Mouse (Mus musculus) olfactory bulb, adult 2 months (tissue): ENCODE measurements around the gene Emp3. TPM values are rescaled to one million over a fixed set of nuclear protein-coding genes. Genes with fewer than 3 reads are reported as not detected.

ENCODE experiments used
- H3K27ac ChIP-seq: fragments of 200-500 bp; 2 replicates; pipeline ENCODE4 v1.5.1; 2012; ENCODE audit warnings: low read depth, low read length; ENCODE audit not compliant: insufficient read depth
- H3K4me1 ChIP-seq: fragments of 200-500 bp; 2 replicates; pipeline ENCODE4 v1.6.1; 2012; ENCODE audit warnings: low read length; ENCODE audit not compliant: control insufficient read depth, insufficient read depth
- H3K4me3 ChIP-seq: fragments of 200-500 bp; 2 replicates; pipeline ENCODE4 v1.5.1; 2012; ENCODE audit warnings: mild to moderate bottlenecking, low read depth, low read length, moderate library complexity; ENCODE audit not compliant: insufficient read depth
- CTCF ChIP-seq: fragments of 200-500 bp; IDR thresholded peaks from 2 replicates; pipeline ENCODE4 v1.5.1; 2012; ENCODE audit warnings: low read depth, mild to moderate bottlenecking, low read length, moderate library complexity; ENCODE audit not compliant: insufficient read depth
- POLR2A ChIP-seq: fragments of 200-500 bp; IDR thresholded peaks from 2 replicates; pipeline ENCODE4 v1.6.1; 2012; ENCODE audit warnings: mild to moderate bottlenecking, low read depth, low read length, moderate library complexity; ENCODE audit not compliant: insufficient read depth
- WGBS: fragments of 180-500 bp; shearing (Covaris S2); methylation state at CpG from one replicate; pipeline ENCODE4 v1.1.7; 2018; 5-methylcytosine and 5-hydroxymethylcytosine counted together
- polyA plus RNA-seq: library from polyadenylated mRNA; stranded (reverse); fragments of >200 nt; gene quantifications from 2 replicates; pipeline ENCODE4 v1.2.4, GENCODE M21; 2012; ENCODE audit warnings: low replicate concordance; ENCODE audit not compliant: missing spikeins, insufficient read depth, insufficient read length

Gene Emp3
- polyA plus RNA-seq, 1 experiment, result not detected

- Histone ChIP-seq H3K4me3 (peak overlapping the region; percentile 84), H3K4me1 (peaks cover 29% of the 10 kb centered on the region), H3K27ac (peak overlapping the region; percentile 66)
- WGBS, result under 1% methylated on average over 28 of the region's 28 CpGs
- no peak for TF ChIP-seq CTCF
- TF ChIP-seq POLR2A, result no peak; the same call in 1 of the 2 replicates
Measured at GRCm38 (mm10) chr7:45873061-45873947, 47.9 kb downstream of the Emp3 start.

DNA sequence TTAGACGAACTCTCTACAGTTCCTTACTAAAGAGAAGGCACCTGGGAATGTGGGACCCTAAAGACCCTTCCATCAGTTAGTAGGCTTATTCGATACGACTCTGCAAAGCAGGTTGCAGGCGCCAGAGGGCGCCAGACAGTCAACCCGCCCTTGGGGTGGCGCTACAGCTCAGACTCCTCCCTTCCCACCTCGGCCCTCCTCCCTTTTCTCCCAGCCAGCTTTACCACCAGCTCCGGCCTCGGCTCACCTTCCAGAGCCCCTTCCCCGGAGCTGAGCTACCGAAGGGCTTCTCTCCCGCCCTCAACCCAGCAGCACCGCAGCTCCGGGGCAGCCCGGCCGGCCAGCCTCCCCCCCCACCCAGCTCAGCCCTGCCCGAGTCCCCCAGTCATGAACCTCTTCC is 48.6 kb downstream of the Emp3 start, which contains the start of gene Kdelr1:
Gene Kdelr1 (plus strand): TSS at position 149 of the 400 bp plus-strand sequence.
- whole genome bisulfite sequencing, result under 1% methylated on average over 18 of the region's 18 CpGs
- peak within 1 kb of the TSS; percentile 84 for H3K4me3 ChIP-seq
- peaks cover 34% of the 10 kb centered on the region for H3K4me1 ChIP-seq
- TF ChIP-seq POLR2A, result peak; percentile 53; the same call in 1 of the 2 replicates
- peak; percentile 93 for TF ChIP-seq CTCF
- H3K27ac ChIP-seq, result peak within 1 kb of the TSS; percentile 66

DNA sequence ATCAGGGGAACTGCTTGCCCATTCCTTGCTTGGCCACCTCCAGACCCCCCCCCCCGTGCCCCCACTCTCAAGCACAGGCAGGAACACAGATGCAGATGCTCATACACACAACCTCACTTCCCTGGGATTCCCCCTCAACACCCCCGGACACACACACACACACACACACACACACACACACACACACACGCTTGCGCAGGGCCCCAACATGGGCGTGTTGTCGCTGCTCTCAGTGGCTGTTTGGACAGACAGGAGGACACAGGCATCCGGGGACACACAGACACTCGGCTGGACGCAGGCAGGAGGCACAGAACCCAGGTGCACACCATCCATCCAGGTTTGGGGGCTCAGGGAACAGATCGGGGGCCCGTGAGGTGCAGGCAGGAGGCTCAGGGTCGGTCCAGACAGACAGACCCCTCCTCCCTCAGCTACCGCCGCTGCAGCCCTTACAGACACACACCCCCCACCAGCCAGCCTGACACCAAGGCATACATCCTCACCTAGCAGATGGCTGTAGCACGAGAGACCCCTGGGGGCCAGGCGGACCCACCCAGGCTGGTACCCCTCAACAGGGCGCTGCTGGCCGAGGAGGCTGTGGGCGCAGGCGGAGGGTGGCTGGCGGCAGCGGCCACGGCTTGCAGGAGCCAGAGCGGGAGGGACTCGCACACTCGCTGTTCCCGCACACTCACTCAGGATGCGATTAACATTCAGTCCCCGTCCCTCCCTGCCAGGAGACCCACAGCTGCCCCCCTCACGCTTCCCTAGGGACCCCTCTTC is 50.7 kb downstream of the Emp3 start:
- Histone ChIP-seq H3K27ac (no peak overlapping the region), H3K4me1 (peaks cover 45% of the 10 kb centered on the region)
- WGBS, result 1% methylated on average over 30 of the region's 30 CpGs

GRCm38 (mm10) chr7:45869787-45870186 is 51.4 kb downstream of the Emp3 start:
- peaks cover 45% of the 10 kb centered on the region for H3K4me1 ChIP-seq
- TF ChIP-seq POLR2A (no peak), CTCF (no peak)
- H3K4me3 ChIP-seq, result peak overlapping the region; percentile 41
- 6% methylated on average over 13 of the region's 14 CpGs for WGBS
- H3K27ac ChIP-seq, result peak overlapping the region; percentile 36; the same call in 1 of the 2 replicates

More for the DNA sequence above, 50.7 kb downstream of the Emp3 start:
- TF ChIP-seq CTCF (no peak), POLR2A (no peak)
- H3K4me3 ChIP-seq, result peak overlapping the region; percentile 41

DNA sequence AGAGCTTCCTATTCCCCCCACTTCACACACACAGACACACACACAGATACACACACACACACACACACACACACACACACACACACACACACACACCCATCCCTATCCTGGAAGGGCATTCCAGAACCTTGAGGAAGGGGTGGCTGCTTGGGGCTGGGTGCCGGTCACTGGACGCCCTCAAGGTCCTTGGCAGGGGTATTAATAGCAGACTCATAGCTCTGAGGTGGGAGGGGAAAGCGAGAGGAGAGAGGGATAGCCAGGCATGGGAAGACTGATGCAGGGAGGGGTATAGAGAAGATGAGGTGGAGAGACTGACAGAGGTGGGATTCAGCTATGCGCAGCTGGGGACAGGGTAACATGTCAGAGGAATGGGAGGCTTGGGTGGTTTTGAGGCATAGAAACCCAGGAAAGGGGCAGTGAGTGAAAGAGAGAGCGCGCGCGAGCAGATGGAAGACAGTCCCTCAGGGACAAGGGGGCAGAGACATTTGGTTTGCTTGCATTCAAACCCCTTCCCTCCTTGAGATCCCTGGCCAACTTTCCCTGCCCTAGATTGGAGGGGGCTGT is 52.0 kb downstream of the Emp3 start:
- Histone ChIP-seq H3K4me1 (peaks cover 43% of the 10 kb centered on the region), H3K4me3 (peak overlapping the region; percentile 41), H3K27ac (peak overlapping the region; percentile 32; the same call in 1 of the 2 replicates)
- 54% methylated on average over 8 of the region's 8 CpGs for WGBS
- TF ChIP-seq CTCF, result no peak
- TF ChIP-seq POLR2A, result no peak

Other genes starting within 250 kb of the Emp3 start
- not detected in 2 replicates for gene Ntn5, start 237.4 kb downstream of the Emp3 start, polyA plus RNA-seq
- gene Sec1, start 227.0 kb downstream of the Emp3 start, polyA plus RNA-seq, result not detected in 2 replicates
- gene Car11, start 221.6 kb downstream of the Emp3 start, polyA plus RNA-seq, result not detected in 2 replicates
- gene Dbp, start 216.3 kb downstream of the Emp3 start, polyA plus RNA-seq, result 386 TPM in 1 of 2 replicates, not detected in the other
- gene Rpl18, start 205.9 kb downstream of the Emp3 start, polyA plus RNA-seq, result not detected in 2 replicates
- gene Sphk2, start 203.4 kb downstream of the Emp3 start, polyA plus RNA-seq, result not detected in 2 replicates
- gene Fam83e, start 200.2 kb downstream of the Emp3 start, polyA plus RNA-seq, result not detected in 2 replicates
- gene Spaca4, start 195.6 kb downstream of the Emp3 start, polyA plus RNA-seq, result not detected in 2 replicates
- gene Lmtk3, start 137.7 kb downstream of the Emp3 start, polyA plus RNA-seq, result not detected in 2 replicates
- gene Sult2b1, start 136.7 kb downstream of the Emp3 start, polyA plus RNA-seq, result not detected in 2 replicates
- not detected in 2 replicates for gene Cyth2, start 106.8 kb downstream of the Emp3 start, polyA plus RNA-seq
- not detected in 2 replicates for gene Kcnj14, start 96.6 kb downstream of the Emp3 start, polyA plus RNA-seq
- not detected in 2 replicates for gene Grwd1, start 90.5 kb downstream of the Emp3 start, polyA plus RNA-seq
- gene Kdelr1, start 48.6 kb downstream of the Emp3 start, polyA plus RNA-seq, result not detected in 2 replicates
- gene Grin2d, start 43.0 kb downstream of the Emp3 start, polyA plus RNA-seq, result not detected in 2 replicates
- not detected in 2 replicates for gene Syngr4, start 24.7 kb downstream of the Emp3 start, polyA plus RNA-seq
- not detected in 2 replicates for gene Tmem143, start 24.5 kb downstream of the Emp3 start, polyA plus RNA-seq
- not detected in 2 replicates for gene Ccdc114, start 2.7 kb upstream of the Emp3 start, polyA plus RNA-seq
- not detected in 2 replicates for gene Abcc6, start 108.9 kb upstream of the Emp3 start, polyA plus RNA-seq
- 117 TPM in 1 of 2 replicates, not detected in the other for gene Nomo1, start 112.3 kb upstream of the Emp3 start, polyA plus RNA-seq
- gene Kcnj11, start 179.4 kb upstream of the Emp3 start, polyA plus RNA-seq, result not detected in 2 replicates